22 mouse cellular contexts compared by ENCODE assay signal in genomic region chr16:51517079-51517478, GRCm38 (mm10).
A peak's percentile ranks its signal among the peaks of the same experiment; 100 is the strongest.
DNase-seq lines count a peak whose midpoint lies in the region; ATAC-seq lines count a peak whose summit lies in the region.
"Had no signal": no experiment of that assay in that cellular context is flagged by ENCODE, and none has a peak within 500 bp of the region (broad histone marks: within the 10 kb centered on the region; RNA-seq: fewer than 3 reads in every experiment).

No protein-coding gene starts in this region.

- peak; percentile 42 for DNase-seq in forebrain, embryonic 11.5 days (ENCODE audit: low spot score)
- peak; percentile 56 for DNase-seq in cerebellum, adult 8-10 months
- DNase-seq in embryonic facial prominence, embryonic 10.5 days (ENCODE audit: low spot score): peak; percentile 34
- no peak for DNase-seq in ovary, adult 18-20 months (ENCODE audit: low spot score)
- no peak for DNase-seq in kidney, adult 9 months
- DNase-seq: adrenal gland, postnatal 36 days; gastrocnemius, postnatal 36 days; heart, postnatal 4 days; kidney, postnatal 25 days; right cerebral cortex, postnatal 25 days; thymus, postnatal 4 days had no signal

- no peaks in the 10 kb centered on the region for H3K36me3 ChIP-seq in forebrain, embryonic 11.5 days (ENCODE audit: control insufficient read depth, insufficient read depth, low read length)
- no peaks in the 10 kb centered on the region for H3K36me3 ChIP-seq in forebrain, embryonic 16.5 days (ENCODE audit: control insufficient read depth, insufficient read depth)
- no peaks in the 10 kb centered on the region for H3K36me3 ChIP-seq in midbrain, embryonic 12.5 days
- no peaks in the 10 kb centered on the region for H3K36me3 ChIP-seq in midbrain, embryonic 15.5 days (replicated peaks)
- no peaks in the 10 kb centered on the region for H3K36me3 ChIP-seq in embryonic facial prominence, embryonic 10.5 days (replicated peaks)
- H3K36me3 ChIP-seq: embryonic facial prominence, embryonic 15.5 days; heart, embryonic 12.5 days; limb, embryonic 10.5 days; liver, embryonic 12.5 days; lung, embryonic 15.5 days had no signal

- no peak overlapping the region for H3K4me2 ChIP-seq in forebrain, embryonic 11.5 days (ENCODE audit: low read depth, low read length, severe bottlenecking)
- H3K4me2 ChIP-seq in forebrain, embryonic 16.5 days (ENCODE audit: low read length): no peak overlapping the region
- no peak overlapping the region for H3K4me2 ChIP-seq in midbrain, embryonic 12.5 days (replicated peaks)
- no peak overlapping the region for H3K4me2 ChIP-seq in midbrain, embryonic 15.5 days
- H3K4me2 ChIP-seq: embryonic facial prominence, embryonic 15.5 days; heart, embryonic 12.5 days; liver, embryonic 12.5 days; lung, embryonic 15.5 days had no signal

- no peaks in the 10 kb centered on the region for H3K27me3 ChIP-seq in forebrain, embryonic 11.5 days (ENCODE audit: control insufficient read depth, insufficient read depth, low read length)
- H3K27me3 ChIP-seq in forebrain, embryonic 16.5 days (replicated peaks; ENCODE audit: control insufficient read depth, insufficient read depth, low read length): no peaks in the 10 kb centered on the region
- H3K27me3 ChIP-seq in midbrain, embryonic 12.5 days: no peaks in the 10 kb centered on the region
- H3K27me3 ChIP-seq in midbrain, embryonic 15.5 days (replicated peaks): no peaks in the 10 kb centered on the region
- no peaks in the 10 kb centered on the region for H3K27me3 ChIP-seq in embryonic facial prominence, embryonic 10.5 days (replicated peaks; ENCODE audit: low read depth, poor library complexity, severe bottlenecking)
- H3K27me3 ChIP-seq: CH12.LX; embryonic facial prominence, embryonic 15.5 days; heart, embryonic 12.5 days; liver, embryonic 12.5 days; lung, embryonic 15.5 days had no signal

- no peaks in the 10 kb centered on the region for H3K9me3 ChIP-seq in forebrain, embryonic 11.5 days (ENCODE audit: control insufficient read depth, low read length)
- H3K9me3 ChIP-seq in forebrain, embryonic 16.5 days (ENCODE audit: control insufficient read depth, low read length): no peaks in the 10 kb centered on the region
- no peaks in the 10 kb centered on the region for H3K9me3 ChIP-seq in midbrain, embryonic 12.5 days
- H3K9me3 ChIP-seq in midbrain, embryonic 15.5 days: no peaks in the 10 kb centered on the region
- H3K9me3 ChIP-seq in embryonic facial prominence, embryonic 10.5 days: no peaks in the 10 kb centered on the region
- H3K9me3 ChIP-seq: embryonic facial prominence, embryonic 15.5 days; heart, embryonic 12.5 days; limb, embryonic 10.5 days; liver, embryonic 12.5 days; lung, embryonic 15.5 days had no signal

- 58% methylated on average over 3 of the region's 3 CpGs for WGBS in forebrain, embryonic 11.5 days
- 47% methylated on average over 3 of the region's 3 CpGs for WGBS in forebrain, embryonic 16.5 days
- 71% methylated on average over 3 of the region's 3 CpGs for WGBS in midbrain, embryonic 12.5 days
- WGBS in midbrain, embryonic 15.5 days: 51% methylated on average over 3 of the region's 3 CpGs
- WGBS in embryonic facial prominence, embryonic 10.5 days: 62% methylated on average over 3 of the region's 3 CpGs

- no peak overlapping the region for H3K9ac ChIP-seq in forebrain, embryonic 11.5 days (ENCODE audit: low read length)
- H3K9ac ChIP-seq in forebrain, embryonic 16.5 days (replicated peaks; ENCODE audit: low read depth, low read length): no peak overlapping the region
- H3K9ac ChIP-seq in midbrain, embryonic 12.5 days (replicated peaks): no peak overlapping the region
- H3K9ac ChIP-seq in midbrain, embryonic 15.5 days: no peak overlapping the region
- H3K9ac ChIP-seq: embryonic facial prominence, embryonic 15.5 days; heart, embryonic 12.5 days; liver, embryonic 12.5 days; lung, embryonic 15.5 days had no signal

- H3K4me3 ChIP-seq in forebrain, embryonic 11.5 days (ENCODE audit: low read depth, low read length): no peak overlapping the region
- H3K4me3 ChIP-seq in forebrain, embryonic 16.5 days (replicated peaks; ENCODE audit: low read length): no peak overlapping the region
- H3K4me3 ChIP-seq in midbrain, embryonic 12.5 days: no peak overlapping the region
- no peak overlapping the region for H3K4me3 ChIP-seq in midbrain, embryonic 15.5 days
- H3K4me3 ChIP-seq in embryonic facial prominence, embryonic 10.5 days: no peak overlapping the region
- H3K4me3 ChIP-seq: embryonic facial prominence, embryonic 15.5 days; heart, embryonic 12.5 days; limb, embryonic 10.5 days; liver, embryonic 12.5 days; lung, embryonic 15.5 days; myocyte had no signal

- H3K27ac ChIP-seq in forebrain, embryonic 11.5 days (ENCODE audit: low read depth, low read length): no peak overlapping the region
- H3K27ac ChIP-seq in forebrain, embryonic 16.5 days (ENCODE audit: low read length): no peak overlapping the region
- peak overlapping the region; percentile 11; the same call in 1 of the 2 replicates for H3K27ac ChIP-seq in midbrain, embryonic 12.5 days (replicated peaks)
- no peak overlapping the region for H3K27ac ChIP-seq in midbrain, embryonic 15.5 days
- H3K27ac ChIP-seq in embryonic facial prominence, embryonic 10.5 days (replicated peaks): no peak overlapping the region
- H3K27ac ChIP-seq: embryonic facial prominence, embryonic 15.5 days; limb, embryonic 10.5 days; liver, embryonic 12.5 days; lung, embryonic 15.5 days had no signal

- ATAC-seq in forebrain, embryonic 11.5 days (replicated peaks; ENCODE audit: low FRiP score): 0 out of 2 replicates have a peak, but pooled peaks have one; percentile 31
- ATAC-seq in forebrain, embryonic 16.5 days: no peak
- ATAC-seq in midbrain, embryonic 12.5 days (ENCODE audit: low FRiP score, low read depth): peak; percentile 39; the same call in 1 of the 2 replicates
- no peak for ATAC-seq in midbrain, embryonic 15.5 days (replicated peaks)
- ATAC-seq: intestine, postnatal 0 days; liver, embryonic 12.5 days had no signal

- H3K4me1 ChIP-seq in forebrain, embryonic 11.5 days (replicated peaks; ENCODE audit: control insufficient read depth, insufficient read depth, low read length): no peaks in the 10 kb centered on the region
- 0 out of 2 replicates have a peak, but pooled peaks cover 3% of the 10 kb centered on the region for H3K4me1 ChIP-seq in forebrain, embryonic 16.5 days (replicated peaks; ENCODE audit: control insufficient read depth, insufficient read depth, low read length)
- peaks cover 11% of the 10 kb centered on the region; the same call in 1 of the 2 replicates for H3K4me1 ChIP-seq in midbrain, embryonic 12.5 days
- H3K4me1 ChIP-seq in midbrain, embryonic 15.5 days: peaks cover 3% of the 10 kb centered on the region; the same call in 1 of the 2 replicates
- H3K4me1 ChIP-seq in embryonic facial prominence, embryonic 10.5 days: peaks cover 20% of the 10 kb centered on the region
- H3K4me1 ChIP-seq: embryonic facial prominence, embryonic 15.5 days; heart, embryonic 12.5 days; liver, embryonic 12.5 days; lung, embryonic 15.5 days had no signal

Comparison
In these comparisons a context has a peak if more than half of its experiments do, and no peak if none do; other contexts are left out.
1. ATAC-seq: peak in forebrain, embryonic 11.5 days (single experiment) and midbrain, embryonic 12.5 days (single experiment); none in forebrain, embryonic 16.5 days (single experiment) and midbrain, embryonic 15.5 days (single experiment).
2. DNase-seq: peak in forebrain, embryonic 11.5 days (single experiment), cerebellum, adult 8-10 months (single experiment) and embryonic facial prominence, embryonic 10.5 days (single experiment); none in ovary, adult 18-20 months (single experiment) and kidney, adult 9 months (single experiment).